Mouse (Mus musculus): ENCODE data around the gene Mroh8. TPM values are rescaled to one million over a fixed set of nuclear protein-coding genes. Genes with fewer than 3 reads are reported as not detected.
"Not testable (repeated sequence)": the region's sequence is repeated elsewhere in the genome, so short reads cannot be mapped to it uniquely, and the experiment has no call there.

Gene Mroh8
- total and polyA plus RNA-seq, 2 experiments = under 0.01 to 0.05 TPM

GRCm38 (mm10) chr2:157259720-157260119, 19.6 kb downstream of the Mroh8 start:
- TF ChIP-seq CTCF (IDR thresholded peaks at IDR 0.05; ENCODE audit: low read depth, low read length) (peak; percentile 84), POLR2A (IDR thresholded peaks at IDR 0.05; ENCODE audit: extremely low read depth, insufficient read depth, low read length) (no peak)
- Histone ChIP-seq H3K4me1 (ENCODE audit: control insufficient read depth, insufficient read depth, low read length) (no peaks in the 10 kb centered on the region), H3K27me3 (ENCODE audit: control insufficient read depth, insufficient read depth, low read length) (no peaks in the 10 kb centered on the region), H3K4me3 (ENCODE audit: insufficient read depth, low read depth, low read length) (no peak overlapping the region), H3K79me2 (ENCODE audit: control insufficient read depth, insufficient read depth, low read length) (no peaks in the 10 kb centered on the region), H3K27ac (replicated peaks; ENCODE audit: insufficient read depth, low read depth, low read length) (no peak overlapping the region), H3K36me3 (ENCODE audit: control insufficient read depth, insufficient read depth, low read length) (no peaks in the 10 kb centered on the region), H3K9ac (ENCODE audit: low read depth, low read length) (no peak overlapping the region)
- peak; percentile 13 for DNase-seq (ENCODE audit: extremely low read depth, low read depth, low spot score)
- under 1% methylated on average over 5 of the region's 5 CpGs for WGBS

- Histone ChIP-seq H3K9ac (ENCODE audit: low read depth, low read length) (no peak overlapping the region), H3K79me2 (ENCODE audit: control insufficient read depth, insufficient read depth, low read length) (no peaks in the 10 kb centered on the region), H3K27me3 (ENCODE audit: control insufficient read depth, insufficient read depth, low read length) (no peaks in the 10 kb centered on the region), H3K27ac (replicated peaks; ENCODE audit: insufficient read depth, low read depth, low read length) (no peak overlapping the region), H3K36me3 (ENCODE audit: control insufficient read depth, insufficient read depth, low read length) (no peaks in the 10 kb centered on the region), H3K4me1 (ENCODE audit: control insufficient read depth, insufficient read depth, low read length) (no peaks in the 10 kb centered on the region), H3K4me3 (ENCODE audit: insufficient read depth, low read depth, low read length) (no peak overlapping the region)
- no peak for DNase-seq (ENCODE audit: extremely low read depth, low read depth, low spot score)
- TF ChIP-seq POLR2A (IDR thresholded peaks at IDR 0.05; ENCODE audit: extremely low read depth, insufficient read depth, low read length) (no peak), CTCF (IDR thresholded peaks at IDR 0.05; ENCODE audit: low read depth, low read length) (no peak)
Observed at GRCm38 (mm10) chr2:157248111-157248510, 31.2 kb downstream of the Mroh8 start.

- Histone ChIP-seq H3K9ac (ENCODE audit: low read depth, low read length) (no peak overlapping the region), H3K27me3 (ENCODE audit: control insufficient read depth, insufficient read depth, low read length) (no peaks in the 10 kb centered on the region), H3K4me3 (ENCODE audit: insufficient read depth, low read depth, low read length) (no peak overlapping the region), H3K27ac (replicated peaks; ENCODE audit: insufficient read depth, low read depth, low read length) (no peak overlapping the region), H3K36me3 (ENCODE audit: control insufficient read depth, insufficient read depth, low read length) (no peaks in the 10 kb centered on the region), H3K4me1 (ENCODE audit: control insufficient read depth, insufficient read depth, low read length) (no peaks in the 10 kb centered on the region), H3K79me2 (ENCODE audit: control insufficient read depth, insufficient read depth, low read length) (no peaks in the 10 kb centered on the region)
- WGBS = 67% methylated on average over 2 of the region's 2 CpGs
- TF ChIP-seq CTCF (IDR thresholded peaks at IDR 0.05; ENCODE audit: low read depth, low read length) = no peak
- no peak for TF ChIP-seq POLR2A (IDR thresholded peaks at IDR 0.05; ENCODE audit: extremely low read depth, insufficient read depth, low read length)
- peak; percentile 35 for DNase-seq (ENCODE audit: extremely low read depth, low read depth, low spot score)
Observed at GRCm38 (mm10) chr2:157245603-157246002, 33.7 kb downstream of the Mroh8 start.

- no peaks in the 10 kb centered on the region for H3K27me3 ChIP-seq (ENCODE audit: control insufficient read depth, insufficient read depth, low read length)
- no peaks in the 10 kb centered on the region for H3K79me2 ChIP-seq (ENCODE audit: control insufficient read depth, insufficient read depth, low read length)
- no peak for DNase-seq (ENCODE audit: extremely low read depth, low read depth, low spot score)
- no peaks in the 10 kb centered on the region for H3K4me1 ChIP-seq (ENCODE audit: control insufficient read depth, insufficient read depth, low read length)
- 45% methylated on average over 5 of the region's 5 CpGs for WGBS
- H3K4me3 ChIP-seq (ENCODE audit: insufficient read depth, low read depth, low read length) = no peak overlapping the region
- no peak for TF ChIP-seq POLR2A (IDR thresholded peaks at IDR 0.05; ENCODE audit: extremely low read depth, insufficient read depth, low read length)
- TF ChIP-seq CTCF (IDR thresholded peaks at IDR 0.05; ENCODE audit: low read depth, low read length) = no peak
- H3K36me3 ChIP-seq (ENCODE audit: control insufficient read depth, insufficient read depth, low read length) = no peaks in the 10 kb centered on the region
- H3K9ac ChIP-seq (ENCODE audit: low read depth, low read length) = no peak overlapping the region
- H3K27ac ChIP-seq (replicated peaks; ENCODE audit: insufficient read depth, low read depth, low read length) = no peak overlapping the region
Observed at GRCm38 (mm10) chr2:157245001-157245400, 34.3 kb downstream of the Mroh8 start.

GRCm38 (mm10) chr2:157235946-157236345, 43.4 kb downstream of the Mroh8 start:
- H3K36me3 ChIP-seq (ENCODE audit: control insufficient read depth, insufficient read depth, low read length) = no peaks in the 10 kb centered on the region
- WGBS = 95% methylated on average over 8 of the region's 8 CpGs

GRCm38 (mm10) chr2:157221916-157222315, 57.4 kb downstream of the Mroh8 start:
- WGBS = 83% methylated on average over 3 of the region's 3 CpGs
- not testable (repeated sequence) for H3K27ac ChIP-seq (replicated peaks; ENCODE audit: insufficient read depth, low read depth, low read length); H3K4me1 ChIP-seq (ENCODE audit: control insufficient read depth, insufficient read depth, low read length); H3K79me2 ChIP-seq (ENCODE audit: control insufficient read depth, insufficient read depth, low read length); H3K36me3 ChIP-seq (ENCODE audit: control insufficient read depth, insufficient read depth, low read length); H3K9ac ChIP-seq (ENCODE audit: low read depth, low read length); H3K27me3 ChIP-seq (ENCODE audit: control insufficient read depth, insufficient read depth, low read length); DNase-seq (ENCODE audit: extremely low read depth, low read depth, low spot score); H3K4me3 ChIP-seq (ENCODE audit: insufficient read depth, low read depth, low read length)

More at GRCm38 (mm10) chr2:157235946-157236345, 43.4 kb downstream of the Mroh8 start:
- no peak overlapping the region for H3K9ac ChIP-seq (ENCODE audit: low read depth, low read length)
- H3K27ac ChIP-seq (replicated peaks; ENCODE audit: insufficient read depth, low read depth, low read length) = no peak overlapping the region
- H3K79me2 ChIP-seq (ENCODE audit: control insufficient read depth, insufficient read depth, low read length) = no peaks in the 10 kb centered on the region
- peaks cover 2% of the 10 kb centered on the region; the same call in 1 of the 2 replicates for H3K27me3 ChIP-seq (ENCODE audit: control insufficient read depth, insufficient read depth, low read length)
- TF ChIP-seq CTCF (IDR thresholded peaks at IDR 0.05; ENCODE audit: low read depth, low read length) = no peak
- no peak for TF ChIP-seq POLR2A (IDR thresholded peaks at IDR 0.05; ENCODE audit: extremely low read depth, insufficient read depth, low read length)
- H3K4me3 ChIP-seq (ENCODE audit: insufficient read depth, low read depth, low read length) = no peak overlapping the region
- H3K4me1 ChIP-seq (ENCODE audit: control insufficient read depth, insufficient read depth, low read length) = peaks cover 5% of the 10 kb centered on the region
- no peak for DNase-seq (ENCODE audit: extremely low read depth, low read depth, low spot score)

Data from liver, adult 2 months (tissue).